In the genomic region with DNA sequence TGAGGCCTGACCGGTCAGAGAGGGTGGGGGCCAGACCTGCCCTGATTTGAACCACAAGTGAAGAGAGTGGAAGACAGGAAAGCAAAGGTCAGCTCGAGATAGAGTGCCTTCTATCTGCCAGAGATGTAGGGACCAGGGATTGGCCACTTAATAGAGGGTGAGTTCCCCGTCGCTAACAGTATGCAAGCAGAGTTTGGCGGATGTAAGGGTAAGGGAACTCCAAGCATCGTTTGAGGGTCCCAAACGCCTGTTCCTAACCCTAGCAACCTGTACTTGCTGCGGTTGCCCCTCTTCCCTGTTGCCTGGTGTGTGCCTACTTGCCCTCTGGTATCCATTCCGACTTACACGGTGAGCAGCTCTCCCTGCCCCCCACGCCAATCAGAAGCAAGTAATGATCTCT, we compare ENCODE assay signal across 17 mouse cellular contexts. TPM values are rescaled to one million over a fixed set of nuclear protein-coding genes. Genes with fewer than 3 reads are reported as not detected.
A peak's percentile ranks its signal among the peaks of the same experiment; 100 is the strongest.
DNase-seq lines count a peak whose midpoint lies in the region; ATAC-seq and TF ChIP-seq lines count a peak whose summit lies in the region.
"Had no signal": no experiment of that assay in that cellular context is flagged by ENCODE, and none has a peak within 500 bp of the region (broad histone marks: within the 10 kb centered on the region; RNA-seq: fewer than 3 reads in every experiment).

No protein-coding gene starts in this region.

- peak overlapping the region; percentile 90; the same call in 1 of the 2 replicates for H3K27ac ChIP-seq in heart, embryonic 13.5 days (replicated peaks)
- H3K27ac ChIP-seq in lung, embryonic 14.5 days (ENCODE audit: low read depth), result peak overlapping the region; percentile 96; the same call in 1 of the 2 replicates
- H3K27ac ChIP-seq in embryonic fibroblast, embryonic 13.5 days (ENCODE audit: insufficient read depth, low read length), result peak overlapping the region; percentile 58; the same call in 1 of the 2 replicates
- H3K27ac ChIP-seq in stomach, embryonic 16.5 days (ENCODE audit: low read length), result peak overlapping the region; percentile 98
- H3K27ac ChIP-seq: liver, embryonic 15.5 days; neural tube, embryonic 13.5 days had no signal

- peaks cover 56% of the 10 kb centered on the region for H3K4me1 ChIP-seq in heart, embryonic 13.5 days
- peaks cover 37% of the 10 kb centered on the region for H3K4me1 ChIP-seq in lung, embryonic 14.5 days (ENCODE audit: insufficient read depth)
- H3K4me1 ChIP-seq in lung, adult 2 months (ENCODE audit: control insufficient read depth, insufficient read depth, low read length), result peaks cover 3% of the 10 kb centered on the region; the same call in 1 of the 2 replicates
- H3K4me1 ChIP-seq in embryonic fibroblast, embryonic 13.5 days (ENCODE audit: control insufficient read depth, insufficient read depth, low read length), result peaks cover 32% of the 10 kb centered on the region
- H3K4me1 ChIP-seq in stomach, embryonic 16.5 days (ENCODE audit: control insufficient read depth, insufficient read depth, low read length), result peaks cover 40% of the 10 kb centered on the region
- H3K4me1 ChIP-seq: liver, embryonic 15.5 days had no signal

- 58% methylated on average over 11 of the region's 11 CpGs for WGBS in heart, embryonic 13.5 days
- WGBS in lung, embryonic 14.5 days, result 66% methylated on average over 11 of the region's 11 CpGs
- 68% methylated on average over 11 of the region's 11 CpGs for WGBS in lung, adult 2 months
- WGBS in stomach, embryonic 16.5 days, result 68% methylated on average over 11 of the region's 11 CpGs

- no peak for TF ChIP-seq CTCF in lung, embryonic 14.5 days (IDR thresholded peaks at IDR 0.05; ENCODE audit: low read depth)
- TF ChIP-seq CTCF in lung, adult 2 months (IDR thresholded peaks at IDR 0.05; ENCODE audit: insufficient read depth, low read length), result no peak
- TF ChIP-seq CTCF in embryonic fibroblast, embryonic 13.5 days (IDR thresholded peaks at IDR 0.05; ENCODE audit: borderline replicate concordance, insufficient read depth, low read length), result no peak

- DNase-seq in heart, postnatal 4 days, result no peak
- DNase-seq in lung, embryonic 14.5 days, result no peak
- no peak for DNase-seq in lung, adult 2 months
- DNase-seq: adrenal gland, adult 8-10 months; kidney, adult 9 months; retina, postnatal 1 day; spleen, adult 18-20 months had no signal

- H3K4me3 ChIP-seq in heart, embryonic 13.5 days, result no peak overlapping the region
- no peak overlapping the region for H3K4me3 ChIP-seq in lung, embryonic 14.5 days (ENCODE audit: low read depth, low read length)
- H3K4me3 ChIP-seq in lung, adult 2 months (replicated peaks; ENCODE audit: extremely low read depth, low read depth, low read length), result no peak overlapping the region
- no peak overlapping the region for H3K4me3 ChIP-seq in embryonic fibroblast, embryonic 13.5 days (ENCODE audit: insufficient read depth, low read length)
- H3K4me3 ChIP-seq in stomach, embryonic 16.5 days (replicated peaks; ENCODE audit: low read length), result no peak overlapping the region
- H3K4me3 ChIP-seq: liver, embryonic 15.5 days; neural tube, embryonic 13.5 days had no signal

- no peak for TF ChIP-seq POLR2A in lung, adult 2 months (IDR thresholded peaks at IDR 0.05; ENCODE audit: borderline replicate concordance, extremely low read depth, low read depth, low read length)
- no peak for TF ChIP-seq POLR2A in embryonic fibroblast, embryonic 13.5 days (IDR thresholded peaks at IDR 0.05; ENCODE audit: low read depth, low read length)

- ATAC-seq in heart, embryonic 13.5 days (ENCODE audit: extremely low read depth, insufficient number of reproducible peaks, low FRiP score, low TSS enrichment), result no peak
- no peak for ATAC-seq in lung, embryonic 14.5 days (ENCODE audit: insufficient read depth)
- ATAC-seq in stomach, embryonic 16.5 days (ENCODE audit: insufficient read depth, low FRiP score), result no peak
- no peak for ATAC-seq in inflammation-experienced regulatory T-cells, adult 6 months
- ATAC-seq: forebrain, embryonic 16.5 days; midbrain, embryonic 16.5 days had no signal

- no peak overlapping the region for H3K9ac ChIP-seq in heart, embryonic 13.5 days
- H3K9ac ChIP-seq in lung, embryonic 14.5 days, result no peak overlapping the region
- no peak overlapping the region for H3K9ac ChIP-seq in stomach, embryonic 16.5 days (ENCODE audit: low read length)
- H3K9ac ChIP-seq: liver, embryonic 15.5 days had no signal

- no peaks in the 10 kb centered on the region for H3K9me3 ChIP-seq in heart, embryonic 13.5 days
- no peaks in the 10 kb centered on the region for H3K9me3 ChIP-seq in lung, embryonic 14.5 days (ENCODE audit: low read depth, low read length)
- H3K9me3 ChIP-seq in stomach, embryonic 16.5 days (replicated peaks; ENCODE audit: control insufficient read depth, low read length), result no peaks in the 10 kb centered on the region
- H3K9me3 ChIP-seq: G1E; liver, embryonic 15.5 days; neural tube, embryonic 13.5 days had no signal

- peaks cover 38% of the 10 kb centered on the region for H3K27me3 ChIP-seq in heart, embryonic 13.5 days (replicated peaks)
- H3K27me3 ChIP-seq in lung, embryonic 14.5 days (ENCODE audit: insufficient read depth, low read length), result no peaks in the 10 kb centered on the region
- H3K27me3 ChIP-seq in stomach, embryonic 16.5 days (ENCODE audit: control insufficient read depth, insufficient read depth, low read length), result no peaks in the 10 kb centered on the region

- no peak overlapping the region for H3K4me2 ChIP-seq in heart, embryonic 13.5 days
- H3K4me2 ChIP-seq in lung, embryonic 14.5 days, result peak overlapping the region; percentile 82
- H3K4me2 ChIP-seq in stomach, embryonic 16.5 days (ENCODE audit: low read depth, low read length), result no peak overlapping the region
- H3K4me2 ChIP-seq: liver, embryonic 15.5 days; neural tube, embryonic 13.5 days had no signal

- no peaks in the 10 kb centered on the region for H3K36me3 ChIP-seq in heart, embryonic 13.5 days
- H3K36me3 ChIP-seq in lung, embryonic 14.5 days (ENCODE audit: insufficient read depth), result no peaks in the 10 kb centered on the region
- no peaks in the 10 kb centered on the region for H3K36me3 ChIP-seq in stomach, embryonic 16.5 days (ENCODE audit: control insufficient read depth, insufficient read depth, low read length)
- H3K36me3 ChIP-seq: G1E; liver, embryonic 15.5 days had no signal

RNA-seq across cellular contexts. Expression of a gene that starts 31.4 kb away (rescaled TPM):
- 32.9 and 35.2 TPM in 2 replicates for polyA plus RNA-seq in heart, embryonic 13.5 days (2015; fragmentation: Nextera tagmentation; extraction: Ambion mirVana)
- total RNA-seq in heart, postnatal 4 days (2021), result 10 to 100 TPM; 34.5 to 48.3 TPM
- 46.1 and 51.9 TPM in 2 replicates for polyA plus RNA-seq in lung, embryonic 14.5 days (2014; fragmentation: Nextera tagmentation; extraction: Ambion mirVana)
- 237 and 245 TPM in 2 replicates for polyA plus RNA-seq in lung, adult 2 months (2012; rRNA removed)
- 41.8 and 47.6 TPM in 2 replicates for polyA plus RNA-seq in embryonic fibroblast, embryonic 13.5 days (2011; ENCODE audit: insufficient read length, low read depth, missing spikeins)
- polyA plus RNA-seq in stomach, embryonic 16.5 days (2015; fragmentation: Nextera tagmentation; extraction: Ambion mirVana), result 41.9 and 45.4 TPM in 2 replicates
- 10 to 100 TPM; 52.5 to 84.8 (median 55.5) TPM for polyA plus RNA-seq in inflammation-experienced regulatory T-cells, adult 6 months (2017; shearing (Covaris generic))

RNA-seq across cellular contexts. Expression of a gene that starts 32.4 kb away (rescaled TPM):
- 3.4 and 4.5 TPM in 2 replicates for polyA plus RNA-seq in heart, embryonic 13.5 days (2015; fragmentation: Nextera tagmentation; extraction: Ambion mirVana)
- 1 to 10 TPM; 9.0 to 9.6 TPM for total RNA-seq in heart, postnatal 4 days (2021)
- 14.9 and 17.5 TPM in 2 replicates for polyA plus RNA-seq in lung, embryonic 14.5 days (2014; fragmentation: Nextera tagmentation; extraction: Ambion mirVana)
- polyA plus RNA-seq in lung, adult 2 months (2012; rRNA removed), result 44.0 and 60.3 TPM in 2 replicates
- polyA plus RNA-seq in embryonic fibroblast, embryonic 13.5 days (2011; ENCODE audit: insufficient read length, low read depth, missing spikeins), result 37.2 and 52.6 TPM in 2 replicates
- polyA plus RNA-seq in stomach, embryonic 16.5 days (2015; fragmentation: Nextera tagmentation; extraction: Ambion mirVana), result 8.1 and 8.2 TPM in 2 replicates
- not detected for polyA plus RNA-seq in inflammation-experienced regulatory T-cells, adult 6 months (2017; shearing (Covaris generic))
- total RNA-seq: hematopoietic stem cell, adult 5-6 weeks had no signal

RNA-seq across cellular contexts. Expression of a gene that starts 32.8 kb away (rescaled TPM):
- 286 and 336 TPM in 2 replicates for polyA plus RNA-seq in heart, embryonic 13.5 days (2015; fragmentation: Nextera tagmentation; extraction: Ambion mirVana)
- 100 to 1,000 TPM; 181 to 193 TPM for total RNA-seq in heart, postnatal 4 days (2021)
- polyA plus RNA-seq in lung, embryonic 14.5 days (2014; fragmentation: Nextera tagmentation; extraction: Ambion mirVana), result 205 and 220 TPM in 2 replicates
- 110 and 135 TPM in 2 replicates for polyA plus RNA-seq in lung, adult 2 months (2012; rRNA removed)
- polyA plus RNA-seq in embryonic fibroblast, embryonic 13.5 days (2011; ENCODE audit: insufficient read length, low read depth, missing spikeins), result 474 and 541 TPM in 2 replicates
- polyA plus RNA-seq in stomach, embryonic 16.5 days (2015; fragmentation: Nextera tagmentation; extraction: Ambion mirVana), result 372 and 388 TPM in 2 replicates
- polyA plus RNA-seq in inflammation-experienced regulatory T-cells, adult 6 months (2017; shearing (Covaris generic)), result 100 to 1,000 TPM; 155 to 247 (median 208) TPM

RNA-seq across cellular contexts. Expression of a gene that starts 33.5 kb away (rescaled TPM):
- 22.0 and 22.2 TPM in 2 replicates for polyA plus RNA-seq in heart, embryonic 13.5 days (2015; fragmentation: Nextera tagmentation; extraction: Ambion mirVana)
- 10 to 100 TPM; 75.1 to 78.1 TPM for total RNA-seq in heart, postnatal 4 days (2021)
- polyA plus RNA-seq in lung, embryonic 14.5 days (2014; fragmentation: Nextera tagmentation; extraction: Ambion mirVana), result 24.0 and 25.2 TPM in 2 replicates
- 34.8 and 45.0 TPM in 2 replicates for polyA plus RNA-seq in lung, adult 2 months (2012; rRNA removed)
- 73.1 and 78.9 TPM in 2 replicates for polyA plus RNA-seq in embryonic fibroblast, embryonic 13.5 days (2011; ENCODE audit: insufficient read length, low read depth, missing spikeins)
- 24.6 TPM in 2 replicates for polyA plus RNA-seq in stomach, embryonic 16.5 days (2015; fragmentation: Nextera tagmentation; extraction: Ambion mirVana)
- polyA plus RNA-seq in inflammation-experienced regulatory T-cells, adult 6 months (2017; shearing (Covaris generic)), result 10 to 100 TPM; 17.4 to 21.7 (median 21.4) TPM
